Mouse (Mus musculus) megakaryocyte progenitor cell, adult 5-6 weeks (primary cell): ENCODE data around the gene Nol8. TPM values are rescaled to one million over a fixed set of nuclear protein-coding genes. Genes with fewer than 3 reads are reported as not detected.
A peak's percentile ranks its signal among the peaks of the same experiment; 100 is the strongest.

Experiments used
- ATAC-seq: replicated peaks from 2 replicates; pipeline ENCODE4 v1.8.0; 2016; ENCODE audit warnings: mild to moderate bottlenecking, moderate TSS enrichment, inconsistent platforms; ENCODE audit not compliant: poor library complexity
- total RNA-seq, 2 experiments: library from RNA; stranded (forward) in 1 of 2; stranded (reverse) in 1 of 2; fragments of 157-497, 149-512 nt in 1 of 2; fragments of 200-1000 nt in 1 of 2; gene quantifications; 2 replicates each; pipeline versions ENCODE4 v1.2.3 to v1.2.4; 2015 to 2017

Gene Nol8
- total RNA-seq, 2 experiments from 2014 or later, result 39.9 to 61.5 TPM

DNA sequence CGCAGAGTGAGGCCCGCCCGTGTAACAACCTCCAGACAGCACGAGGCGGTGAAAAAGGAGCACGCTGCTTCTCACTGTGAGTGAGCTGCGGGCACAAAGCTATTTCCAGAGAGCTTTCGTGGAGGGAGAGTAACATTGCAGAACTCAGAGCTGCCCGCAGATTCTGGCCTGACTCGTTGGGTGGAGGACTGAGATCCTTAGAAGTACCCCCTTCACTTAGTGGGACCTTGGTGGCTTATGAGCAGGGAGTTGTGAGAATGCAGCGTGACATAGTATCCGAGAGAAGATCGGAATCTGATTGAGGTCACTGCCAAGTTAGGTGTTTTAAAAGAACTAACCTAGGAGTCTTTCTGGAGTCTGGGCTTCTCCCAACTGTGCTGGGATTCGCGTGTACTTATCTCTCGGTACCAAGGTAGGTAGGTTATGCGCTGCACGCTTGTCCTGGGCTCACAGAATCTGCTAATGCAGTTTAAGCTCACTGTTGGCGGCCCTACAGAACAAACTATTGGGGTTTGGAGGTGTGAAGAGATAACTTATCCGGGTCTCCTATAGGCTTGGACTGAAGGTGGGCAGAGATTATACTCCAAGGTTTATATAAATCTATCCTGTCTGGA, 29.5 kb downstream of the Nol8 start:
- ATAC-seq, result peak; percentile 1; the same call in 1 of the 2 replicates

DNA sequence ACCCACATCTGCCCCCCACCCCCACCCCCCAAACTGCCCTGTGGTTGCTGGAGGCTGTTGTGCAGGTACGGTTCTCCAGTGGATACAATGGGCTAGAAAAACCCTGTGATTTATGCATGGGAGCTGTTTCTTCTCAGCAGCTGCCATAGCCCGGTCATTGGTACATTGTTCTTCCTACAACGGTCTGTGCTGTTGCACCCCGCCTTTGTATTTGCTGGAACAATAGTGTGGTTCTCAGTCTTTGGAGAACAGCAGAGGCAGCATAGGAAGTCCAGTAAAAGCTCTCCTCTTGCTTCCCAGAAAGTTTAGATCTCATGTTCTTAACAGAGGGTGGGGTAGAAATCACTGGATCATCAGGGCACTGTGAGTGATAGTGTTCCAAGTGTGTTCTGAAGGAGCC, 31.4 kb downstream of the Nol8 start:
- no peak for ATAC-seq

DNA sequence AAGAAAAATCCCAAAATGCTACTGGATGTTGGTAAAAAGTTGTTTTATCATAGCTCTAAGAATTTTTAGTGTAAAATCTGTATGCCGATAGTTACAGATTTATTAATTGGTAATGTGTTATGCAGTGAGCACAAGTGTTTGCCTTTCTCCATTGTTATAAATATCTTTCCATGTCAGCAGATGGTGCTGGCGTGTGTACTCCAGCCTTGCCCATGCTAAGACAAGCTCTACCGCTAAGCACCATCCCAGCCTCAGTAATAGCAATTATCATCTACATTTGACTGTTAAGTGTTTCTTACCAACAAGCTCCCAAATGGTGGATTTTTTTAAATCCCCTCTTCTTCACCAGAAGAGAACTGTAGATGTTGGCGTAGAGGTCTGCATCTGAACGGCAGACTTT, 38.2 kb downstream of the Nol8 start:
- ATAC-seq, result no peak

DNA sequence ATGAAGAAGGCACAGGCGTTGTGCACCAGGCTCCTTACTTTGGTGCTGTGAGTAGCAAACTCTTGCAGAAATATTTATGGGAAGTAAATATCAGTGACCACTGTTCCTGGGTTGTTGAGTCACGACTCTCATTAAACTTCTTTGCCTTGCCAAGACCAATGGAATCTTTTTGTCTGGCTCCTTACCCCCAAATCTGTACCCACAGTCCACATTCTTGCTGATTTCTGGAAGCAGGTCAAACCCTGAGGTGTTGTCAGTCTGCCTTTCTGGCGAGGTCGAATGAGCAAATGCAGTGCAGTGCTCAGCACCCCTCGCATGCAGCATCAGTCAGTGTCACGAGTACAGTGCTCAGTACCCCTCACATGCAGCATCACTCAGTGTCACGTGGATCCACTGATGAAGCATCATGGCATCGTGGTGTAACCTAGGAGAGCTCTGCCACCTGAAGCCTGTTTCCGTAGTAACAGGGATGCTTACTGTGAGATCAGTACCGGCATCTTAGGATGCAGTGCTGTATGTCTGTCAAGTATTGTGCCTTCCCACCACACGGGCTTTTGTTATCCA, 50.4 kb downstream of the Nol8 start:
- ATAC-seq, result no peak

DNA sequence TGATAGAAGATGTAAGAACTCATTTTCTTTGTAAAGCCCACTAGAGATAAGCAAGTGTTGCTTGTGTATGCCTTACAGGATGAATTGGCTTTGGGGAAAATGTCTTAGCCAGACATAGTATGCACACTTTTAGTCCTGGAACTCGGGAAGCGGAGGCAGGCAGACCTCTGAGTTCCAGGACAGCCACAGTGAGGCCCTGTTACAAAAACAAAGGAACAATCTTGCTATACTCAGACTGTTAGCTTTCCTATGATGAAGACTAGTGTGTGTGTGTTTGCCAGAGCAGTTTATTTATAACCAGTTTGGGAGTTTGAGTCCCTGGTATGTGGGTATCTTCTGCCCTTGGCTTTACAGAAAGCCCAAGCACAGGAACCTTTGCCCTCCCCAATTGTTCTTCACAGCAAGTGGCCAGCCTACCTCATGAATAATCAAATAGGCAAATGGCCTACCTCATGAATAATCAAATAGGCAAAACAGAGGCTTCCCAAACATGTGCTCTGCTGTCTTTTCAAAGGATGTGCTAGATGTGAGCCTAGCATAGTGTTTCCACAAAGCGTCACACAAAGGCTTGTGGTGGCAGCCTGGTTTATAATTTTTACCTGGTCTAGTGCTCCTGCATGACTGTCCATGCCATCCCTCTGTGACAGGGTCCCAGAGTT, 53.3 kb downstream of the Nol8 start:
- ATAC-seq, result no peak

DNA sequence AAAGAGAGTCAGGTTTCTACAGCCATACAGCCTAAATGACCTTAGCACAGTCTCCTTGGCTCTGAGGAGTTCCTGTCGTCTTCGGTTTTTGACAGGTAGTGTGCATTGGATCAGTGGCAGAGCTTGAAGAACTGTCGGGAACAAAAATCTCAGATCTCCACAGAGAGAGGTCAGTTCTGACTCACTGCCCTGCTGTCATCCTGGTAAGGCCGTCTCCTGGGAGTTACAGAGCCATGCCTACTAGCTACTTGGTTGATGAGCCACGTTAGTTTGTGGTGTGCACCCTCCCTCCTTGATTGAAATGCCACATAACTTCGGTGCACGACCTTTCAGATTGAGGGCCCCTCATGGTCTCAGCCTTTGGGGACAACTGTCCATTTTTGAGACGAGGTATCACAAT, 55.4 kb downstream of the Nol8 start:
- ATAC-seq, result no peak

DNA sequence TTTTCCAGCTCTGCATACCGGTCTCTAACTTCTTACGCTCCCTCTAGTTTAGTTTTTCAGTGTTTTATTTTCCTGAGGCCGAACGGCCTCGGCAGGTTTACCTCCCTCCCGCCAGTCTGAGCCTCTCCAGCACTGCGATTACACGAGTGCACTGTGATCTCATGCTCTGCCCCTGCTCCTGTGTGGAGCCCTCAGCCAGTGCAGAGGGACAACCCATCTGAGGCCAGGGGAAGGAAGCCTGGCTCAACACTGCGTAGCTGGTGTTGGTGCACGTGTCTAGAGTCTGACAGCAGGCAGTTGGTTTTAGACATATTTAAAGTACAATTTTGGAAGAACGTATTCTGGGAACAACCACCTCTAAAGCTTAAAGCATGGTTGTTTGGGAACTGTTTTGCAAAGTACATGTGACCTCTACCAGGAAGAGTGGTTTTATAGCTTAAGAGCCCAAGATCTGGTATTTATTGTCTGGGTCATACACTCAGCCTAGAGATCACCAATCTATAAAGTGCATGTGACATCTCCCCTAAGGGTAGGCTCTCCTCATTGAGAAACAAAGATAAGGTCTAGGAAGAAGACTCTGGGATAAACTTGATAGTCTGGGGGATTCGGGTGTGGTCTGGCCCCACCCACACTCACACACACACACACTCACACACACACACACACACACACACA, 59.3 kb downstream of the Nol8 start:
- 0 out of 2 replicates have a peak, but pooled peaks have one; percentile 17 for ATAC-seq

DNA sequence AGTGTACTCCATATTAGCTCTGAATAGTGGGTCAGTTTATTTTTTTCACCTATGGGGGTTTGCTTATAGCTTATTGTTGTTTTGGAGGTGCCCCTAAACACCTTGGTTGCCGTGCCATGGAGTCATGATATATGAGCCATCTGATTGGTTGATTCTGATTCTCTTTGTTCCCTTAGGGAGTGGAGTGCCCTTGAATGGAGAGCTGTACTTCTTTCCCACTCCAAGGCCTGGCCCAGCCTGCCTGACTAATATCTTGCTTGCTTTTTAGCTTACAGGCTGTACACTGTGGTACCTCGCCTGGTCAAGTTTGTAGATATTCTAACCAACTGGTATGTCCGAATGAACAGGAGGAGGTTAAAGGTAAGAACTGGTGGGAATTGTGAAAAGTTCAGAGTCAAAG, 66.4 kb downstream of the Nol8 start:
- no peak for ATAC-seq

Other genes with a start within 250 kb of the Nol8 start
- gene Ippk, start 231.8 kb upstream of the Nol8 start, total RNA-seq (2015), result 4.6 and 5.1 TPM in 2 replicates
- 12.1 and 15.3 TPM in 2 replicates for gene Ippk, start 231.8 kb upstream of the Nol8 start, total RNA-seq (2017)
- gene Tes3-ps, start 159.8 kb upstream of the Nol8 start, total RNA-seq (2015), result 1.3 and 1.7 TPM in 2 replicates
- 1.9 and 3.1 TPM in 2 replicates for gene Tes3-ps, start 159.8 kb upstream of the Nol8 start, total RNA-seq (2017)
- not detected in 2 replicates for gene Ecm2, start 148.3 kb upstream of the Nol8 start, total RNA-seq (2015)
- 0.10 and 0.17 TPM in 2 replicates for gene Ecm2, start 148.3 kb upstream of the Nol8 start, total RNA-seq (2017)
- not detected in 2 replicates for gene Aspn, start 108.6 kb upstream of the Nol8 start, total RNA-seq (2015)
- not detected in 2 replicates for gene Aspn, start 108.6 kb upstream of the Nol8 start, total RNA-seq (2017)
- not detected in 2 replicates for gene Omd, start 70.6 kb upstream of the Nol8 start, total RNA-seq (2015)
- 0.04 TPM in 1 of 2 replicates, not detected in the other for gene Omd, start 70.6 kb upstream of the Nol8 start, total RNA-seq (2017)
- not detected in 2 replicates for gene Ogn, start 45.0 kb upstream of the Nol8 start, total RNA-seq (2015)
- gene Ogn, start 45.0 kb upstream of the Nol8 start, total RNA-seq (2017), result 0.27 TPM in 1 of 2 replicates, not detected in the other
- 37.1 and 38.1 TPM in 2 replicates for gene Cenpp, start 293 bp upstream of the Nol8 start, total RNA-seq (2015)
- gene Cenpp, start 293 bp upstream of the Nol8 start, total RNA-seq (2017), result 47.6 and 53.9 TPM in 2 replicates
- gene Iars, start 29.0 kb downstream of the Nol8 start, total RNA-seq (2015), result 81.6 and 83.7 TPM in 2 replicates
- 73.1 and 77.1 TPM in 2 replicates for gene Iars, start 29.0 kb downstream of the Nol8 start, total RNA-seq (2017)
- gene Gm30302, start 145.9 kb downstream of the Nol8 start, total RNA-seq (2015), result not detected in 2 replicates
- gene Gm30302, start 145.9 kb downstream of the Nol8 start, total RNA-seq (2017), result not detected in 2 replicates